Mouse (Mus musculus) C2C12 (cell line): ENCODE measurements around the gene Oxld1.

Experiments
- CEBPB ChIP-seq: IDR thresholded peaks from one replicate; pipeline ENCODE4 v1.6.1; 2011; ENCODE audit warnings: low read depth, mild to moderate bottlenecking, control low read depth, moderate library complexity
- CTCF ChIP-seq: IDR thresholded peaks from one replicate; pipeline ENCODE4 v1.5.1; 2011; ENCODE audit not compliant: control insufficient read depth, insufficient read depth, insufficient read length
- MAX ChIP-seq: IDR thresholded peaks from one replicate; pipeline ENCODE4 v1.6.1; 2011; ENCODE audit warnings: mild to moderate bottlenecking, control low read depth
- USF1 ChIP-seq: IDR thresholded peaks from one replicate; pipeline ENCODE4 v1.6.1; 2011; ENCODE audit warnings: low read depth, mild to moderate bottlenecking, control low read depth, moderate library complexity

DNA sequence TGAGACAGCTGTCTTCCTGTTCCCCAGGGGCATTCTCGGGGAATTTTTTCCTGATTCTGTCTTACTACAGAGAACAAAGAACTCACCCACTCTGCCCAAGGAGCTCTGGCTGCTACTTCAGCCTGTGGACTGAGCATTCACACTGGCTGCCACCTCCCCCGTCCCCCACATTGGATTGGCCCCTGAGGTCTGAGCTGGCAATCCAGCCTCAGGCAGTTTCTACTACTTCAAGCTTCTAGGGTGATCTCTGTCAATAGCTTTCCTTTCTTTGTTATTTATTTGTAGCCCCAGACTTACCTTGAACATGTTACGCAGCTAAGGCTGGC is 35.0 kb upstream of the Oxld1 start:
- TF ChIP-seq CTCF: no peak
- TF ChIP-seq CEBPB: no peak
- TF ChIP-seq MAX: no peak
- TF ChIP-seq USF1: no peak
